Mouse (Mus musculus) forebrain, embryonic 16.5 days (tissue): ENCODE data around the gene Lclat1. TPM values are rescaled to one million over a fixed set of nuclear protein-coding genes. Genes with fewer than 3 reads are reported as not detected.

Source experiments
- polyA plus RNA-seq: library from polyadenylated mRNA; unstranded; fragments of >200 nt; fragmentation: Nextera tagmentation; extraction: Ambion mirVana; gene quantifications from 2 replicates; pipeline ENCODE4 v1.2.1, GENCODE M21; 2015

Gene Lclat1
- polyA plus RNA-seq, 1 experiment from 2014 or later = 9.8 TPM

Other genes with a start within 250 kb of the Lclat1 start
- 4.3 TPM in 2 replicates for gene Lbh, start 189.7 kb upstream of the Lclat1 start, polyA plus RNA-seq